Mouse (Mus musculus) limb, embryonic 14.5 days (tissue): ENCODE results near the gene Cab39l. TPM values are rescaled to one million over a fixed set of nuclear protein-coding genes. Genes with fewer than 3 reads are reported as not detected.
"Not testable (repeated sequence)": the region's sequence is repeated elsewhere in the genome, so short reads cannot be mapped to it uniquely, and the experiment has no call there.

Experiments used
- ATAC-seq: fragments of 200-750 bp; cut with Nextera tagmentation; 2 replicates; pipeline ENCODE4 v1.8.0; 2017; ENCODE audit warnings: low read depth, moderate number of reproducible peaks, moderate TSS enrichment; ENCODE audit not compliant: low FRiP score
- DNase-seq: peaks from one replicate; pipeline ENCODE4 v3.0.0-alpha.2; 2015; ENCODE audit warnings: low spot score
- H3K27ac ChIP-seq: fragments of 300-500 bp; sonication (generic); replicated peaks from 2 replicates; pipeline ENCODE4 v1.5.1; 2014; ENCODE audit warnings: low read depth, mild to moderate bottlenecking, low read length, moderate library complexity, mixed read lengths
- H3K27me3 ChIP-seq: fragments of 300-500 bp; sonication (generic); 2 replicates; pipeline ENCODE4 v1.6.1; 2014; ENCODE audit warnings: low read length, mixed read lengths; ENCODE audit not compliant: control insufficient read depth, insufficient read depth
- H3K36me3 ChIP-seq: fragments of 300-500 bp; sonication (generic); 2 replicates; pipeline ENCODE4 v1.6.1; 2014; ENCODE audit warnings: mild to moderate bottlenecking, low read length, moderate library complexity, mixed read lengths; ENCODE audit not compliant: control insufficient read depth, insufficient read depth
- H3K4me1 ChIP-seq: fragments of 300-500 bp; sonication (generic); 2 replicates; pipeline ENCODE4 v1.6.1; 2014; ENCODE audit warnings: antibody characterized with exemption, low read length, mixed read lengths; ENCODE audit not compliant: control insufficient read depth, insufficient read depth
- H3K4me2 ChIP-seq: fragments of 300-500 bp; sonication (generic); replicated peaks from 2 replicates; pipeline ENCODE4 v1.6.1; 2014; ENCODE audit warnings: low read depth, mild to moderate bottlenecking, low read length, moderate library complexity; ENCODE audit not compliant: severe bottlenecking
- H3K4me3 ChIP-seq: fragments of 300-500 bp; sonication (generic); replicated peaks from 2 replicates; pipeline ENCODE4 v1.5.1; 2014; ENCODE audit warnings: low read length
- H3K9ac ChIP-seq: fragments of 300-500 bp; sonication (generic); 2 replicates; pipeline ENCODE4 v1.6.1; 2014; ENCODE audit warnings: mild to moderate bottlenecking, low read depth, low read length, moderate library complexity; ENCODE audit not compliant: severe bottlenecking
- H3K9me3 ChIP-seq: fragments of 300-500 bp; sonication (generic); 2 replicates; pipeline ENCODE4 v1.6.1; 2016; ENCODE audit warnings: low read length; ENCODE audit not compliant: control insufficient read depth
- POLR2A ChIP-seq: fragments of 200-500 bp; IDR thresholded peaks from 2 replicates; pipeline ENCODE4 v1.8.0; 2012; ENCODE audit warnings: inconsistent platforms, mild to moderate bottlenecking, moderate library complexity, borderline replicate concordance; ENCODE audit not compliant: insufficient read depth, insufficient read length; ENCODE audit errors: extremely low read depth
- WGBS: fragments of 180-500 bp; shearing (Covaris S2); extraction: QIAGEN DNeasy Blood & Tissue Kit; methylation state at CpG from one replicate; pipeline ENCODE4 v1.1.7; 2014; 5-methylcytosine and 5-hydroxymethylcytosine counted together
- polyA plus RNA-seq, 2 experiments: library from polyadenylated mRNA; depleted of rRNA in 1 of 2; stranded (reverse) in 1 of 2; unstranded in 1 of 2; fragments of >200 nt; fragmentation: Nextera tagmentation in 1 of 2; extraction: Ambion mirVana in 1 of 2; gene quantifications; 2 replicates each; pipeline versions ENCODE4 v1.2.1 to v1.2.3; 2012 to 2014

The Cab39l gene
- polyA plus RNA-seq, 2 experiments, result 17.4 to 40.3 TPM

DNA sequence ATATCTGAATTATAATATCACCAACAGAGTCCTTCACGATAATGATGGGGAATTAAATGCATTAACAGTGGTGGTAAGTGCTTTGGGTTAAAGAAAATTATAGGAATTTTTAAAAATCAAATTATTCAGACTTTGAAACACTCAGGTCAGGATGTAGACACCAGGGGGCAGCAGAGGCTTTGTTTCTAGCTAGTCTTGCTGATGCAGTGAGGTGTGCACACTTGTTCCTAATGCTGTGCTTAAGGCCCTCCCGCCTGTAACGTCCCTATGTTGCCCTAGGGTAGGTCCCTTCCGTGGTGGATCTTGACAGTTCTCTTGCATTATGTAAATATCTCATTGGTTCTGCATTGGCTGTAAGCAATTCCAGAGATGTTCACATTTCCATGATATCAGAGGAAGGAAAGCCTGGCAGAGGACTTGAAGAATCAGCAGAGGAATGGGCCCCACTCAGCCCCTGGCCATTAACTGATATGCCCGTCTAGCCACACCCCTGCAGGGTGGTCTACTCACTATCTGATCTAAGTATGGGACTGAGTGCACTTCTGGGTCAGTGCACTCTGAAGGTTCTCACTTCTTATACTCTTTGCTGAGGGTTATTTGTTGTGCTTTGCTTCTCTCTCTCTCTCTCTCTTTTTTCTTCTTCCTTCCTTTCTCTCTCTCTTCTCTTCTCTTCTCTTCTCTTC is 165.0 kb downstream of the Cab39l start:
- Histone ChIP-seq H3K4me3 (no peak overlapping the region), H3K27me3 (no peaks in the 10 kb centered on the region), H3K36me3 (no peaks in the 10 kb centered on the region), H3K4me1 (no peaks in the 10 kb centered on the region), H3K9me3 (no peaks in the 10 kb centered on the region), H3K9ac (no peak overlapping the region), H3K4me2 (no peak overlapping the region), H3K27ac (no peak overlapping the region)
- 24% methylated on average over 5 of the region's 5 CpGs for WGBS
- no peak for TF ChIP-seq POLR2A
- no peak for ATAC-seq
- peak; percentile 83 for DNase-seq

DNA sequence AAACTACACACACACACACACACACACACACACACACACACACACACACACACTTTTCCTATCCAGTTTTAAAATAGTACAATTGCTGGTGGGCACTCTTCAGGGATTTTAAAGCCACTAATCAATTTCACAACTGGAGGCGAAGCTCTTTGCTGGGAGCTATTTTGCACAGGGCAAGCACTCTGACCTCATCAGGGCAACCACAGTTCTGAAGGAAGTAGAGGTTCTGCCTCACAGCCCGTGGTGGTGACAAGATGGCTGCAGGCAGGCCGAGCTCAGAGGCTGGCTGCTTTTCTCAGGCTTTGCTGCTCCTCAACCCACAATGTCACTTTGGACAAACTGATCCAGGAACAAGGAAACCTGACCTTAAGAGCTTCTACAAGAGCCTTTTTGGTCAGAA is 166.2 kb downstream of the Cab39l start:
- no peak for TF ChIP-seq POLR2A
- Histone ChIP-seq H3K9ac (no peak overlapping the region), H3K9me3 (no peaks in the 10 kb centered on the region), H3K4me1 (no peaks in the 10 kb centered on the region), H3K27me3 (no peaks in the 10 kb centered on the region), H3K36me3 (no peaks in the 10 kb centered on the region), H3K4me2 (no peak overlapping the region), H3K27ac (no peak overlapping the region), H3K4me3 (no peak overlapping the region)
- DNase-seq (no peak), ATAC-seq (no peak)
- 45% methylated on average over 3 of the region's 3 CpGs for WGBS

- no peak overlapping the region for H3K27ac ChIP-seq
- no peak for ATAC-seq
- H3K27me3 ChIP-seq, result no peaks in the 10 kb centered on the region
- H3K4me2 ChIP-seq, result no peak overlapping the region
- TF ChIP-seq POLR2A, result no peak
- no peaks in the 10 kb centered on the region for H3K36me3 ChIP-seq
- H3K9me3 ChIP-seq, result no peaks in the 10 kb centered on the region
- DNase-seq, result peak; percentile 72
- H3K4me3 ChIP-seq, result no peak overlapping the region
- WGBS, result 35% methylated on average over 14 of the region's 14 CpGs
- H3K9ac ChIP-seq, result no peak overlapping the region
- H3K4me1 ChIP-seq, result peaks cover 6% of the 10 kb centered on the region; the same call in 1 of the 2 replicates
Observed at GRCm38 (mm10) chr14:59612920-59613625, 172.3 kb downstream of the Cab39l start.

GRCm38 (mm10) chr14:59614149-59614548 is 173.4 kb downstream of the Cab39l start:
- H3K9me3 ChIP-seq, H3K4me1 ChIP-seq, H3K4me3 ChIP-seq, DNase-seq, H3K4me2 ChIP-seq, H3K36me3 ChIP-seq, ATAC-seq, H3K9ac ChIP-seq, H3K27me3 ChIP-seq, H3K27ac ChIP-seq: not testable (repeated sequence)
- 69% methylated on average over 3 of the region's 3 CpGs for WGBS

GRCm38 (mm10) chr14:59616802-59617201 is 176.0 kb downstream of the Cab39l start:
- no peak overlapping the region for H3K27ac ChIP-seq
- H3K4me3 ChIP-seq, result no peak overlapping the region
- H3K27me3 ChIP-seq, result no peaks in the 10 kb centered on the region
- H3K4me1 ChIP-seq, result peaks cover 6% of the 10 kb centered on the region; the same call in 1 of the 2 replicates
- TF ChIP-seq POLR2A, result no peak
- ATAC-seq (no peak), DNase-seq (no peak)
- H3K36me3 ChIP-seq, result no peaks in the 10 kb centered on the region
- no peak overlapping the region for H3K9ac ChIP-seq
- H3K9me3 ChIP-seq, result no peaks in the 10 kb centered on the region
- 26% methylated on average over 7 of the region's 7 CpGs for WGBS
- no peak overlapping the region for H3K4me2 ChIP-seq
